Mouse (Mus musculus) stomach, embryonic 15.5 days (tissue): ENCODE results near the gene Rnf207. TPM values are rescaled to one million over a fixed set of nuclear protein-coding genes. Genes with fewer than 3 reads are reported as not detected.
A peak's percentile ranks its signal among the peaks of the same experiment; 100 is the strongest.

Experiments used
- ATAC-seq: fragments of 200-750 bp; cut with Nextera tagmentation; 2 replicates; pipeline ENCODE4 v1.8.0; 2017; ENCODE audit warnings: low read depth, moderate number of reproducible peaks, moderate TSS enrichment; ENCODE audit not compliant: insufficient read depth, low FRiP score
- H3K27ac ChIP-seq: fragments of 300-500 bp; sonication (generic); 2 replicates; pipeline ENCODE4 v1.5.1; 2015; ENCODE audit warnings: mild to moderate bottlenecking, inconsistent platforms
- H3K27me3 ChIP-seq: fragments of 300-500 bp; sonication (generic); replicated peaks from 2 replicates; pipeline ENCODE4 v1.6.1; 2015; ENCODE audit warnings: inconsistent platforms
- H3K36me3 ChIP-seq: fragments of 300-500 bp; sonication (generic); 2 replicates; pipeline ENCODE4 v1.6.1; 2015; ENCODE audit warnings: inconsistent platforms
- H3K4me1 ChIP-seq: fragments of 300-500 bp; sonication (generic); 2 replicates; pipeline ENCODE4 v1.6.1; 2015; ENCODE audit warnings: inconsistent platforms
- H3K4me2 ChIP-seq: fragments of 300-500 bp; sonication (generic); 2 replicates; pipeline ENCODE4 v1.6.1; 2015; ENCODE audit warnings: mild to moderate bottlenecking, inconsistent platforms
- H3K4me3 ChIP-seq: fragments of 300-500 bp; sonication (generic); replicated peaks from 2 replicates; pipeline ENCODE4 v1.5.1; 2015; ENCODE audit warnings: inconsistent platforms
- H3K9ac ChIP-seq: fragments of 300-500 bp; sonication (generic); 2 replicates; pipeline ENCODE4 v1.6.1; 2015; ENCODE audit warnings: inconsistent platforms
- H3K9me3 ChIP-seq: fragments of 300-500 bp; sonication (generic); 2 replicates; pipeline ENCODE4 v1.6.1; 2016; ENCODE audit warnings: inconsistent platforms
- WGBS: fragments of 180-500 bp; shearing (Covaris S2); methylation state at CpG from one replicate; pipeline ENCODE4 v1.1.7; 2015; 5-methylcytosine and 5-hydroxymethylcytosine counted together
- polyA plus RNA-seq: library from polyadenylated mRNA; unstranded; fragments of >200 nt; fragmentation: Nextera tagmentation; extraction: Ambion mirVana; gene quantifications from 2 replicates; pipeline ENCODE4 v1.2.1, GENCODE M21; 2015

Gene Rnf207
- polyA plus RNA-seq, 1 experiment from 2014 or later, result 1.0 TPM

DNA sequence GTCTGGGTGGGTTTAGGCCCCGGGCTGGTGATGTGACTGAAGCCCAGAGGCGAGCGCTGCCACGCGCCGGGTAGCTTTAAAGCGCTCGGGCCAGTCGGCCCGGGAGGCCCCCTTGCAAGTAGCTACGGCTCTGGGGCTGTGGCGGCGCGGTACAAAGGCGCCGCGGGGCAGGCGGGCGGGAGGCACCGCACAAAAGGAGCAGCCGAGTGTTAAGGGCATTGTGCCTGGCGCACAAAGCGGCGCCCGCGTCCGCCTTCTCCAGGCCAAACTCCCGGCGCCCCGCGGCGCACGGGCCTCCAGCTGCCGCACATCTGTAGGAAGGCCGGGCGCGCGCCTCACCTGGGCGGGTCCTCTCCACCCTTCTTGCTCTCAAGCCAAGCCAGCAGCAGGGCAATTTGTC is 28.4 kb downstream of the Rnf207 start:
- Histone ChIP-seq H3K4me3 (peak overlapping the region; percentile 22), H3K27me3 (peaks cover 79% of the 10 kb centered on the region), H3K36me3 (no peaks in the 10 kb centered on the region), H3K4me1 (peaks cover 20% of the 10 kb centered on the region), H3K9ac (no peak overlapping the region), H3K27ac (no peak overlapping the region), H3K9me3 (no peaks in the 10 kb centered on the region), H3K4me2 (peak overlapping the region; percentile 50)
- ATAC-seq, result no peak
- under 1% methylated on average over 34 of the region's 39 CpGs for WGBS

DNA sequence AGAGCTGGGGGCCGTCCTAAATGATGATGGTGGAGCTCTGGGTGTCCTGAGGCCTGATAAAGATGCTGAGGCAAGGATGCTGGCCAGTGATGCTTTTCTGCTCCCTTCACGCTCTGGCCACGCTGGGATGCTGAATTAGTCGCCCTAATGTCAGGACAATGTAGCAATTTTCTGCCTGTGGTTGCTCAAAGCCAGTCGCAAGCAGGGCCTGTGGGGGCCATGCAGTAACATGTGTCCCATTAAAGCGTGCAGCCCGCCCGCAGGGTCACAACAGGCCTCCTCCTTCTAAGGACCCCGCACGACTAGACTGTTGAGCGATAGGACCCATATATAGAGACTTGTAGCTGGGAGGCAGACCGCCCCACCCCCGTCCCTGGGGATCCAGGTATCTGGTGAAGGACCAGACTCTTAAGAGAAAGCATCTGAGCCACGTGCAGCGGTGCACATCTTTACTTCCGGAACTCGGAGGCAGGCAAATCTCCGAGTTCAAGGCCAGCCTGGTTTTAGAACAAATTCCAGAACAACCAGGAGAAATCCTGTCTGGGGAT is 30.3 kb downstream of the Rnf207 start:
- H3K27me3 ChIP-seq, result peaks cover 87% of the 10 kb centered on the region
- no peak overlapping the region for H3K9ac ChIP-seq
- no peaks in the 10 kb centered on the region for H3K36me3 ChIP-seq
- H3K4me1 ChIP-seq, result peaks cover 22% of the 10 kb centered on the region
- no peak overlapping the region for H3K27ac ChIP-seq
- H3K9me3 ChIP-seq, result no peaks in the 10 kb centered on the region
- H3K4me2 ChIP-seq, result no peak overlapping the region
- 60% methylated on average over 18 of the region's 18 CpGs for WGBS
- no peak overlapping the region for H3K4me3 ChIP-seq
- ATAC-seq, result no peak

DNA sequence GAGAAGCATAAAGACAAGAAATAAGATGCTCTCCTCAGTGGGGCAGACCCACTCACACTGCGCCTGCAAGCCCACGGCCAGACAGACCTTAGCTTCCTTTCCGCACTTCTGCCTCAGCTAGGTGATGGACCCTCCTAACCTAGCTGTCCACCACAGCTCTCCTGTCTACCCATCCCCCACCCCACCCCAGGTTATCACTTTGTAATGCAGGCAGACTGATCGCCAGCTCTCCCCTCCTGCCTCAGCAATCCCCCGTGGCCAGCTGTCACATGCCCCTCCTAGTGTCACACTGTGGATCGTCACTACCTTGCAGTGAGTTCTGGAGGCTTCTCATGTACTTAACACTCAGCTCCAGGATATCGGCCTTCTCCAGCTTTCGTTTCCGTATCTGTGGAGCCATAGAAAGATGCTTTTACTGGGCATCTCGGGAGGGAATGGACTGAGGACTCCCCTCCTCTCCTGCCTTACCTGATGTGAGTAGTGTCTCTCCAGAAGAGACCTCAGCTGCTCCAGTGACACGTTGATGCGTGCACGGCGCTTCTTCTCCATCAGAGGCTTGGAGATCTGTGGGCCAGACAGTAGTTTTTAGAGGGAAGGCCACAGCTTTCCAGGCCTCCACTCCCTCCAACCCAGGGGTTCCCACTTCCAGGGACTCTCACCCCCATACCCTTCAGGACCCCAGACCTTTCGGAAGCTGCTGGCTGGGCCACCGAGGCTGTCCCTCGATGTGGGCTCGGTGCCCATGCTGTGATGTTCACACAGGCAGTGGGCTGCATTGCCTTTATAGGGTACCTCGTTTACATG is 31.3 kb downstream of the Rnf207 start:
- H3K9ac ChIP-seq, result no peak overlapping the region
- H3K36me3 ChIP-seq, result no peaks in the 10 kb centered on the region
- H3K4me2 ChIP-seq, result no peak overlapping the region
- no peak overlapping the region for H3K27ac ChIP-seq
- H3K27me3 ChIP-seq, result peaks cover 88% of the 10 kb centered on the region
- no peak for ATAC-seq
- WGBS, result 23% methylated on average over 19 of the region's 19 CpGs
- no peaks in the 10 kb centered on the region for H3K9me3 ChIP-seq
- H3K4me1 ChIP-seq, result peaks cover 29% of the 10 kb centered on the region
- no peak overlapping the region for H3K4me3 ChIP-seq

DNA sequence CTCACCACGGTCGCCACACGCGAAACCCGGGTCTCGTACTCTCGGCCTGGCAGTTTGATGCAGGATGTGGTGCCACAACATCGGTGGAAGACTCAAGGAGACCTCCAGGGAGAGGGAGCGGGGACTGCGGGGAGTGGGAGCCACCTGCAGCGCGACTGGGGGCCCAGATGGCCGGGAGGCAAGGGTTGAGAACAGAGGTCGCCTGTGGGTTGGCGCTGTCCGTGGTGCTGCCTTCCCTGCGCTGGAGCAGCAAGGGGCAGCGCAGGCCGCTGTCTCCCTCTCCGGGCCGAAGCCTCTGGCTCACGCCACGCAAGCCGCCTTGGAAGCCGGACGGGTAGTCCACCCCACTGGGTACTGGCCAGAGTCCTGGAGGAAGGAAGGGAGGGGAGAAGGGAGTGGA is 31.9 kb downstream of the Rnf207 start:
- Histone ChIP-seq H3K4me1 (peaks cover 29% of the 10 kb centered on the region), H3K4me3 (no peak overlapping the region), H3K27ac (no peak overlapping the region), H3K36me3 (no peaks in the 10 kb centered on the region), H3K4me2 (no peak overlapping the region), H3K27me3 (peaks cover 88% of the 10 kb centered on the region), H3K9ac (no peak overlapping the region), H3K9me3 (no peaks in the 10 kb centered on the region)
- WGBS, result 5% methylated on average over 25 of the region's 26 CpGs
- ATAC-seq, result no peak

DNA sequence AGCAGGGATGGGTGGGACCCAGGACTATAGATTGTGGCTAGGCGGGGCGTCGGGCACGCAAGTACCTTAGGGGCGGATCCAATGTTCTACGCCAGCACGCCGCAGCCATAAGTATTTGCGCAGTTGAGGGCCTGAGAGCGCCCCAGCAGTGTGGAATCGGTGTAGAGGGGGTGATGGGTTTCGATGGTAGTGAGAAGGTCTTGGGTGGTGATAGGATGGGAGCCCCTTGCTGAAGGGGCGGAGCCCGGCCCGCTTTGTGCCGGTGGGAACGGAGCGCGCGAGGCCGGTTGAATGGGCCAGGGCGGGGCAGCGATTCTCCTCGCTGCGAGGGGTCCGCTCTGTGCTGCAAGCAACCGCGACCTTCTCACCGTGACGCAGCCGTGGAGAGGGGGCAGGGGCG is 32.6 kb downstream of the Rnf207 start:
- H3K4me1 ChIP-seq, result peaks cover 29% of the 10 kb centered on the region
- no peaks in the 10 kb centered on the region for H3K36me3 ChIP-seq
- H3K9me3 ChIP-seq, result no peaks in the 10 kb centered on the region
- no peak overlapping the region for H3K27ac ChIP-seq
- H3K4me2 ChIP-seq, result peak overlapping the region; percentile 49
- peaks cover 88% of the 10 kb centered on the region for H3K27me3 ChIP-seq
- 6% methylated on average over 32 of the region's 32 CpGs for WGBS
- no peak for ATAC-seq
- H3K4me3 ChIP-seq, result peak overlapping the region; percentile 14
- no peak overlapping the region for H3K9ac ChIP-seq

DNA sequence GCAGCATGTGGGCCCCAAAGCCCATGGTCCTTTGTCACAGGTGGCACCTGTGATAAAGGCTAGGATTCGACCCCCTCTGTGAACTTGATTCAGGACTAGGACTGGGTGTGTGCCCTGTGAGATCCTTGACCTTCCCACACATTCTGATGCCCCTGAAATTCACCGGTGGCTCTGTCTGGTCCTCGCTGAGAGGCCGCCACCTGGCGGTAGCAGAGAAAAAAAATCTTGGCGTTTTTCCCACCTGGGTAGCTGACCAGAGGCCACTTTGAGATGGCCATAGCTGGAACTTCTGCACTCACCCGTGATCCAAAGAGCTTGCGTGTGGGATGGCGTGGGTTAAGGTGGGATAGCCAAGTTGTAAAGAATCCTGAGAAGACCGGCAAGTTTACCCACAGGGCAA is 33.3 kb downstream of the Rnf207 start:
- Histone ChIP-seq H3K27me3 (peaks cover 88% of the 10 kb centered on the region), H3K27ac (no peak overlapping the region), H3K4me3 (no peak overlapping the region), H3K4me1 (peaks cover 24% of the 10 kb centered on the region), H3K36me3 (no peaks in the 10 kb centered on the region), H3K9me3 (no peaks in the 10 kb centered on the region), H3K4me2 (no peak overlapping the region), H3K9ac (no peak overlapping the region)
- no peak for ATAC-seq
- whole genome bisulfite sequencing, result 3% methylated on average over 10 of the region's 10 CpGs

DNA sequence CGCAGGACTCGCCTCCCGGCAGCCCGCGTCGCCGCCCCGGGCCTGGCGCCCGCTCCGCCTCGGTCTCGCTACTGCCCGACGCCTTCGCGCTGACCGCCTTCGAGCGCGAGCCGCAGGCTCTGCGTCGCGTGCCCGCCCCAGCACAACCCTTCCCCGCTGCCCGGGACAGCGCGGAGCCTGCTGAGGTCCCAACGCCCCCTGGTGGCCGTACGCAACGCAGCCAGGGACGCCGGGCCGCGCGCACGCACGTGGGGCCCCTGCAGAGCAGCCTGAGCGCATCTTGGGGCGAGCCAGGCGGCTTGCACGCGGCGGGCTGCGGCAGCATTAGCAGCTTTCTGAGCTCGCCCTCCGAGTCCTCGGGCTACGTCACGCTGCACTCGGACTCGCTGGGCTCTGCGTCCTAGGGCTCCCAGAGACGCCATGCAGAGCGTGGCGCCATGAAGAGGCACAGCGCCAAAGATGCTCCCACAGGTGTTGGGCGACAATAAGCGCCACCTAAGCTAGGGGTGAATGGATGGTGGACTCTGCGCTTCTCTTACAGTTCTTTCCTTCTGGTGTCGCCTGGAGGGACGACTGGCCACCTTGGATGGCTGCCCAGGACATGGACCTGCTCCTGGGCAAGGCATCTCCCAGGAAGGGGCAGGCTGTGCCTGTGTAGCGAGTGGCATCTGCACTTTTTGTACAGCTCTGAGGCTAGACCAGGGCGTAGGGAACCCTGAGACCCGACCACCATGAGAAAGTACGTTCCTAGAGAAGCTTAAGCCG is 35.4 kb downstream of the Rnf207 start:
- WGBS, result 6% methylated on average over 68 of the region's 70 CpGs
- H3K4me2 ChIP-seq, result peak overlapping the region; percentile 59
- H3K36me3 ChIP-seq, result no peaks in the 10 kb centered on the region
- ATAC-seq, result peak; percentile 81; the same call in 1 of the 2 replicates
- H3K9ac ChIP-seq, result no peak overlapping the region
- H3K9me3 ChIP-seq, result no peaks in the 10 kb centered on the region
- peaks cover 84% of the 10 kb centered on the region for H3K27me3 ChIP-seq
- H3K4me1 ChIP-seq, result peaks cover 20% of the 10 kb centered on the region
- H3K4me3 ChIP-seq, result peak overlapping the region; percentile 25
- no peak overlapping the region for H3K27ac ChIP-seq

DNA sequence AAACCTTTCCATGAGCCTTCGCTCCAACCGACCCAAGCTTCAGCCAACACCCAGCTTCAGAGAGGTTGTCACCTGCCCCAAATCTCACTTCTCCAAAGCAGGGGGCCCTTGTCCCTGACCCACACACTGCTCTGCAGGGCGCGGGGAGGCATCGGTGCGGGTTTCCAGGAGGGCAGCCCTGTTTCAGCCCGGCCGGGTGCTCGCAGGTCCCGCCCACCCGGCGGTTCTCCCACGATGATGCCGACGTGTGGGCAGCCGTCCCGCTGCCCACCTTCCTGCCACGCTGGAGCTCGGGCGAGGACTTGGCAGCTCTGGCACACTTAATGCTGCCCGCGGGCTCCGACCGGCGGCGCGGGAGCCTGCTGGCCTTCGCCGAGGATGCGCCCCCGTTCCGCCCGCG is 36.1 kb downstream of the Rnf207 start:
- H3K9me3 ChIP-seq, result no peaks in the 10 kb centered on the region
- no peak overlapping the region for H3K27ac ChIP-seq
- no peak for ATAC-seq
- no peak overlapping the region for H3K9ac ChIP-seq
- peak overlapping the region; percentile 25 for H3K4me3 ChIP-seq
- WGBS, result 21% methylated on average over 34 of the region's 34 CpGs
- peaks cover 78% of the 10 kb centered on the region for H3K27me3 ChIP-seq
- H3K36me3 ChIP-seq, result no peaks in the 10 kb centered on the region
- H3K4me1 ChIP-seq, result peaks cover 20% of the 10 kb centered on the region
- peak overlapping the region; percentile 59 for H3K4me2 ChIP-seq

DNA sequence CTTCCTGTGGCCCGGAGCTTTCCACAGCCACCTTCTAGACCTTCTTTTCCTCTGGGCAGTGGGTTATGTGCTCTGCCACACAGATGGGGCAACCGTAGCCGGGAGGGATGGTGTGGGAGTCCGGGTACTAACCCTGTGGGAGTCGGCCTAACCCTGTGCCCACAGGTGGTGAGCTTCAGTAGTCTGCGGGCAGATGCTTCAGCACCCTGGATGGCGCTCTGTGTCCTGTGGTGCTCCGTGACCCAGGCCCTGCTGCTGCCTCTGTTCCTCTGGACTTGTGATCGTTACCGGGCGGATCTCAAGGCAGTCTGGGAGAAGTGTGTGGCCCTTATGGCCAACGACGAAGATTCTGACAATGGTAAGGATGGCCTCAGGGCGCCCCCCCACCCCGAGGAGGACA is 37.2 kb downstream of the Rnf207 start:
- 52% methylated on average over 15 of the region's 15 CpGs for WGBS
- H3K4me1 ChIP-seq, result peaks cover 20% of the 10 kb centered on the region
- no peak overlapping the region for H3K27ac ChIP-seq
- no peak overlapping the region for H3K4me3 ChIP-seq
- H3K27me3 ChIP-seq, result peaks cover 67% of the 10 kb centered on the region
- H3K36me3 ChIP-seq, result no peaks in the 10 kb centered on the region
- H3K4me2 ChIP-seq, result no peak overlapping the region
- ATAC-seq, result no peak
- H3K9ac ChIP-seq, result no peak overlapping the region
- no peaks in the 10 kb centered on the region for H3K9me3 ChIP-seq

DNA sequence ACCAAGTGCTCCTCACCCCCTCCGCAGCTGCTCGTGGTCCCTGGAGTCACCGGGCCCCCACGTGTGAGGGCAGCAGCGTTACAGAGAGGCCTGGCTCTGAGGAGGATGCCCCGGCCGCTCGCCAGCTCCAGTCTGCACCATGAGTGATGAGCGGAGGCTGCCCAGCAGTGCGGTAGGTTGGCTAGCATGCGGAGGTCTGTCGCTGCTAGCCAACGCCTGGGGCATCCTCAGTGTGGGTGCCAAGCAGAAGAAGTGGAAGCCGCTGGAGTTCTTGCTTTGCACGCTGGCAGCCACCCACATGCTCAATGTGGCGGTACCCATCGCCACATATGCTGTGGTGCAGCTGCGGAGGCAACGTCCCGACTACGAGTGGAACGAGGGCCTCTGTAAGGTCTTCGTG is 39.8 kb downstream of the Rnf207 start:
- 84% methylated on average over 23 of the region's 23 CpGs for WGBS
- H3K36me3 ChIP-seq, result no peaks in the 10 kb centered on the region
- H3K9ac ChIP-seq, result no peak overlapping the region
- ATAC-seq, result no peak
- H3K27me3 ChIP-seq, result peaks cover 55% of the 10 kb centered on the region
- H3K9me3 ChIP-seq, result no peaks in the 10 kb centered on the region
- H3K4me1 ChIP-seq, result peaks cover 25% of the 10 kb centered on the region
- no peak overlapping the region for H3K4me3 ChIP-seq
- H3K4me2 ChIP-seq, result no peak overlapping the region
- H3K27ac ChIP-seq, result no peak overlapping the region

DNA sequence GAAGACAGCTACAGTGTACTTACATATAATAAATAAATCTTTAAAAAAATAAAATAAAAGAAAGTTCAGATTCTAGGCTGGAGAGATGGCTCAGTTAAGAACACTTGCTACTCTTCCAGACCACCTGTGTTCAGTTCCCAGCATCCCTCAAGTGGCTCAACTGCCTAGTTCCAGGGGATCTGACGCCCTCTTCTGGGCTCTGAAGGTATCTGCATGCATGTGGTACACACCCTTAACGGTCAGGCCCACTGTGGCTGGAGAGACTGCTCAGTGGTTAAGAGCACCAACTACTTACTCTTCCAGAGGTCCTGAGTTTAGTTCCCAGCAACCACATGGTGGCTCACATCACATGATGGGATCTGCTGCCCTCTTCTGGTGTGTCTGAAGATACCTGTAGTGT is 40.9 kb downstream of the Rnf207 start:
- H3K27ac ChIP-seq, result no peak overlapping the region
- H3K9me3 ChIP-seq, result no peaks in the 10 kb centered on the region
- no peak overlapping the region for H3K9ac ChIP-seq
- no peak overlapping the region for H3K4me3 ChIP-seq
- H3K27me3 ChIP-seq, result peaks cover 51% of the 10 kb centered on the region
- no peak for ATAC-seq
- no peaks in the 10 kb centered on the region for H3K36me3 ChIP-seq
- peaks cover 28% of the 10 kb centered on the region for H3K4me1 ChIP-seq
- WGBS, result 61% methylated on average over 2 of the region's 2 CpGs
- H3K4me2 ChIP-seq, result no peak overlapping the region
